Mouse (Mus musculus) retina, embryonic 14.5 days (tissue): ENCODE results near the gene Olfr720.

ENCODE experiments used
- DNase-seq: peaks from one replicate; pipeline ENCODE4 v3.0.0-alpha.2; 2015; ENCODE audit warnings: low spot score

The Olfr720 gene

DNA sequence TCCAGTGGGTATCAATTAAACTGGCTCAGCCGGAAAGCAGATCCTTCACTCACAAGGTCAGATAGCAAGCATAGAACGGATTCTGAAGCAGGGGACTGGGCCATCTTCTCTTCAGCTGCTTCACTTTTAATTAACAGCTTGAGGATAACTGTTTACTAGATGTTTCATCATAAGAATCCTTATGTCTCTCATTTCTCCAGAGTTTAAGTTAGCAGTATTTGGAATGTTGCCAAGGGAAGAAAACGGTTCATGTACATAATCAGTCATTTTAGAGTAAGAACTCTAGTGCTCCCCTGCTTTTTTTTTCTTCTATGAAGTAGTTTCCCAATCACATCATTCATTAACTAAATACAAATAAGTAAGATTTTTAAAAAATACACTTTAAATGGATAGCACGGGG is at the start of gene Olfr720:
Olfr720 (minus strand) TSS at position 101 of the 400 bp plus-strand sequence.
- DNase-seq, result no peak
